Mouse (Mus musculus): ENCODE data around the gene Fdxr. TPM values are rescaled to one million over a fixed set of nuclear protein-coding genes. Genes with fewer than 3 reads are reported as not detected.

The Fdxr gene
- total and polyA plus RNA-seq, 2 experiments from 2014 or later: 14.8 to 18.8 TPM

GRCm38 (mm10) chr11:115292631-115293375 is 16.0 kb upstream of the Fdxr start:
- TF ChIP-seq CTCF (IDR thresholded peaks at IDR 0.05): no peak
- no peak overlapping the region for H3K4me2 ChIP-seq (ENCODE audit: low read depth, low read length, poor library complexity, severe bottlenecking)
- no peak overlapping the region for H3K9ac ChIP-seq (replicated peaks; ENCODE audit: low read length, poor library complexity, severe bottlenecking)
- DNase-seq (ENCODE audit: low spot score): no peak
- no peaks in the 10 kb centered on the region for H3K4me1 ChIP-seq (ENCODE audit: insufficient read depth, low read length)
- H3K9me3 ChIP-seq (ENCODE audit: low read length): no peaks in the 10 kb centered on the region
- WGBS: 68% methylated on average over 14 of the region's 14 CpGs
- H3K4me3 ChIP-seq (ENCODE audit: low read depth, low read length): no peak overlapping the region
- ATAC-seq (ENCODE audit: low FRiP score): no peak
- no peaks in the 10 kb centered on the region for H3K27me3 ChIP-seq (ENCODE audit: insufficient read depth, low read length)
- no peaks in the 10 kb centered on the region for H3K36me3 ChIP-seq (ENCODE audit: insufficient read depth, low read length)
- no peak overlapping the region for H3K27ac ChIP-seq (ENCODE audit: low read depth, low read length)

- no peak for TF ChIP-seq CTCF (IDR thresholded peaks at IDR 0.05)
- no peak for ATAC-seq (ENCODE audit: low FRiP score)
- H3K4me2 ChIP-seq (ENCODE audit: low read depth, low read length, poor library complexity, severe bottlenecking): no peak overlapping the region
- DNase-seq (ENCODE audit: low spot score): no peak
- H3K27ac ChIP-seq (ENCODE audit: low read depth, low read length): no peak overlapping the region
- H3K4me1 ChIP-seq (ENCODE audit: insufficient read depth, low read length): no peaks in the 10 kb centered on the region
- no peaks in the 10 kb centered on the region for H3K9me3 ChIP-seq (ENCODE audit: low read length)
- no peaks in the 10 kb centered on the region for H3K27me3 ChIP-seq (ENCODE audit: insufficient read depth, low read length)
- no peak overlapping the region for H3K9ac ChIP-seq (replicated peaks; ENCODE audit: low read length, poor library complexity, severe bottlenecking)
- 78% methylated on average over 10 of the region's 10 CpGs for WGBS
- H3K4me3 ChIP-seq (ENCODE audit: low read depth, low read length): no peak overlapping the region
- H3K36me3 ChIP-seq (ENCODE audit: insufficient read depth, low read length): no peaks in the 10 kb centered on the region
Observed at GRCm38 (mm10) chr11:115291503-115291902, 14.7 kb upstream of the Fdxr start.

- H3K27me3 ChIP-seq (ENCODE audit: insufficient read depth, low read length): no peaks in the 10 kb centered on the region
- no peak overlapping the region for H3K4me2 ChIP-seq (ENCODE audit: low read depth, low read length, poor library complexity, severe bottlenecking)
- no peak for TF ChIP-seq CTCF (IDR thresholded peaks at IDR 0.05)
- ATAC-seq (ENCODE audit: low FRiP score) (no peak), DNase-seq (ENCODE audit: low spot score) (no peak)
- no peak overlapping the region for H3K27ac ChIP-seq (ENCODE audit: low read depth, low read length)
- no peaks in the 10 kb centered on the region for H3K4me1 ChIP-seq (ENCODE audit: insufficient read depth, low read length)
- no peaks in the 10 kb centered on the region for H3K9me3 ChIP-seq (ENCODE audit: low read length)
- no peak overlapping the region for H3K4me3 ChIP-seq (ENCODE audit: low read depth, low read length)
- 84% methylated on average over 6 of the region's 6 CpGs for WGBS
- H3K9ac ChIP-seq (replicated peaks; ENCODE audit: low read length, poor library complexity, severe bottlenecking): no peak overlapping the region
- H3K36me3 ChIP-seq (ENCODE audit: insufficient read depth, low read length): no peaks in the 10 kb centered on the region
Observed at GRCm38 (mm10) chr11:115290919-115291318, 14.1 kb upstream of the Fdxr start.

DNA sequence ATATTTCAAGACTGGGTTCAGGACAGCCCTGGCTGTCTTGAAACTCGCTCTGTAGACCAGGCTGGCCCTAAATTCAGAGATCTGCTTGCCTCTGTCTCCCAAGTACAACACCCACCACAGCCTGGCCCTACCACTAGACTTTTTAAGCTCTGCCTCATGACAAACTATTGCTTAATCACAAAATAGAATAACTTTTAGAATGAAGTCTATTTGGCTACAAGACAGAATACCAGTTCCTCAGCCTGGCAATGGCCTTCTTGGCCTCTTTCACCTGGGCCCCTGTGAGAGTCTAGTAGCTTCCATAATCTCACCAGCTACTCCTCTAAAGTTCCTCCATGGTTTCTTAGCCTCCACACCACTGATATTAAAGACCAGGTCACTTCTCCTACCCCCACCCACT is 13.5 kb upstream of the Fdxr start:
- H3K36me3 ChIP-seq (ENCODE audit: insufficient read depth, low read length): no peaks in the 10 kb centered on the region
- H3K27me3 ChIP-seq (ENCODE audit: insufficient read depth, low read length): no peaks in the 10 kb centered on the region
- H3K4me1 ChIP-seq (ENCODE audit: insufficient read depth, low read length): no peaks in the 10 kb centered on the region
- no peak for TF ChIP-seq CTCF (IDR thresholded peaks at IDR 0.05)
- no peak for DNase-seq (ENCODE audit: low spot score)
- H3K4me2 ChIP-seq (ENCODE audit: low read depth, low read length, poor library complexity, severe bottlenecking): no peak overlapping the region
- no peak for ATAC-seq (ENCODE audit: low FRiP score)
- H3K27ac ChIP-seq (ENCODE audit: low read depth, low read length): no peak overlapping the region
- WGBS: 89% methylated on average over 1 of the region's 1 CpGs
- H3K4me3 ChIP-seq (ENCODE audit: low read depth, low read length): no peak overlapping the region
- no peaks in the 10 kb centered on the region for H3K9me3 ChIP-seq (ENCODE audit: low read length)
- no peak overlapping the region for H3K9ac ChIP-seq (replicated peaks; ENCODE audit: low read length, poor library complexity, severe bottlenecking)

- Histone ChIP-seq H3K9ac (replicated peaks; ENCODE audit: low read length, poor library complexity, severe bottlenecking) (no peak overlapping the region), H3K36me3 (ENCODE audit: insufficient read depth, low read length) (no peaks in the 10 kb centered on the region), H3K27ac (ENCODE audit: low read depth, low read length) (no peak overlapping the region), H3K4me3 (ENCODE audit: low read depth, low read length) (no peak overlapping the region), H3K4me2 (ENCODE audit: low read depth, low read length, poor library complexity, severe bottlenecking) (no peak overlapping the region), H3K9me3 (ENCODE audit: low read length) (no peaks in the 10 kb centered on the region), H3K27me3 (ENCODE audit: insufficient read depth, low read length) (no peaks in the 10 kb centered on the region), H3K4me1 (ENCODE audit: insufficient read depth, low read length) (no peaks in the 10 kb centered on the region)
- 84% methylated on average over 8 of the region's 8 CpGs for WGBS
- no peak for TF ChIP-seq CTCF (IDR thresholded peaks at IDR 0.05)
- DNase-seq (ENCODE audit: low spot score) (no peak), ATAC-seq (ENCODE audit: low FRiP score) (no peak)
Observed at GRCm38 (mm10) chr11:115289885-115290284, 13.0 kb upstream of the Fdxr start.

- Histone ChIP-seq H3K9ac (replicated peaks; ENCODE audit: low read length, poor library complexity, severe bottlenecking) (no peak overlapping the region), H3K27me3 (ENCODE audit: insufficient read depth, low read length) (no peaks in the 10 kb centered on the region), H3K36me3 (ENCODE audit: insufficient read depth, low read length) (no peaks in the 10 kb centered on the region), H3K9me3 (ENCODE audit: low read length) (no peaks in the 10 kb centered on the region), H3K4me2 (ENCODE audit: low read depth, low read length, poor library complexity, severe bottlenecking) (no peak overlapping the region), H3K4me1 (ENCODE audit: insufficient read depth, low read length) (no peaks in the 10 kb centered on the region), H3K27ac (ENCODE audit: low read depth, low read length) (no peak overlapping the region), H3K4me3 (ENCODE audit: low read depth, low read length) (no peak overlapping the region)
- DNase-seq (ENCODE audit: low spot score) (no peak), ATAC-seq (ENCODE audit: low FRiP score) (no peak)
- 81% methylated on average over 2 of the region's 2 CpGs for WGBS
- no peak for TF ChIP-seq CTCF (IDR thresholded peaks at IDR 0.05)
Observed at GRCm38 (mm10) chr11:115288305-115288704, 11.5 kb upstream of the Fdxr start.

Data from midbrain, postnatal 0 days (tissue).